Mouse (Mus musculus) intestine, embryonic 15.5 days (tissue): ENCODE results near the gene Mfap3. TPM values are rescaled to one million over a fixed set of nuclear protein-coding genes. Genes with fewer than 3 reads are reported as not detected.

Experiments
- ATAC-seq: fragments of 200-750 bp; cut with Nextera tagmentation; 2 replicates; pipeline ENCODE4 v1.8.0; 2017; ENCODE audit warnings: moderate TSS enrichment, moderate library complexity
- H3K27ac ChIP-seq: fragments of 300-500 bp; sonication (generic); 2 replicates; pipeline ENCODE4 v1.5.1; 2015; ENCODE audit warnings: mild to moderate bottlenecking, inconsistent platforms
- H3K27me3 ChIP-seq: fragments of 300-500 bp; sonication (generic); replicated peaks from 2 replicates; pipeline ENCODE4 v1.6.1; 2015; ENCODE audit warnings: inconsistent platforms
- H3K36me3 ChIP-seq: fragments of 300-500 bp; sonication (generic); 2 replicates; pipeline ENCODE4 v1.6.1; 2015; ENCODE audit warnings: inconsistent platforms
- H3K4me1 ChIP-seq: fragments of 300-500 bp; sonication (generic); replicated peaks from 2 replicates; pipeline ENCODE4 v1.6.1; 2015; ENCODE audit warnings: inconsistent platforms
- H3K4me2 ChIP-seq: fragments of 300-500 bp; sonication (generic); replicated peaks from 2 replicates; pipeline ENCODE4 v1.6.1; 2015; ENCODE audit warnings: mild to moderate bottlenecking, inconsistent platforms
- H3K4me3 ChIP-seq: fragments of 300-500 bp; sonication (generic); replicated peaks from 2 replicates; pipeline ENCODE4 v1.5.1; 2015; ENCODE audit warnings: inconsistent platforms
- H3K9ac ChIP-seq: fragments of 300-500 bp; sonication (generic); 2 replicates; pipeline ENCODE4 v1.6.1; 2015; ENCODE audit warnings: inconsistent platforms
- H3K9me3 ChIP-seq: fragments of 300-500 bp; sonication (generic); 2 replicates; pipeline ENCODE4 v1.6.1; 2016; ENCODE audit warnings: inconsistent platforms
- WGBS: fragments of 180-500 bp; shearing (Covaris S2); methylation state at CpG from one replicate; pipeline ENCODE4 v1.1.7; 2015; 5-methylcytosine and 5-hydroxymethylcytosine counted together
- polyA plus RNA-seq: library from polyadenylated mRNA; unstranded; fragments of >200 nt; fragmentation: Nextera tagmentation; extraction: Ambion mirVana; gene quantifications from 2 replicates; pipeline ENCODE4 v1.2.1, GENCODE M21; 2015

Mfap3 gene
- polyA plus RNA-seq, 1 experiment from 2014 or later = 39.5 TPM

GRCm38 (mm10) chr11:57568950-57569490 is 50.6 kb downstream of the Mfap3 start:
- no peak overlapping the region for H3K27ac ChIP-seq
- no peaks in the 10 kb centered on the region for H3K9me3 ChIP-seq
- no peaks in the 10 kb centered on the region for H3K27me3 ChIP-seq
- 83% methylated on average over 2 of the region's 2 CpGs for WGBS
- no peak overlapping the region for H3K9ac ChIP-seq
- H3K36me3 ChIP-seq = no peaks in the 10 kb centered on the region
- no peak for ATAC-seq
- H3K4me2 ChIP-seq = no peak overlapping the region
- 0 out of 2 replicates have a peak, but pooled peaks cover 3% of the 10 kb centered on the region for H3K4me1 ChIP-seq
- no peak overlapping the region for H3K4me3 ChIP-seq

- H3K27me3 ChIP-seq = no peaks in the 10 kb centered on the region
- no peak overlapping the region for H3K4me3 ChIP-seq
- WGBS = 90% methylated on average over 3 of the region's 3 CpGs
- H3K27ac ChIP-seq = no peak overlapping the region
- H3K36me3 ChIP-seq = no peaks in the 10 kb centered on the region
- no peak overlapping the region for H3K9ac ChIP-seq
- ATAC-seq = no peak
- H3K4me2 ChIP-seq = no peak overlapping the region
- H3K4me1 ChIP-seq = 0 out of 2 replicates have a peak, but pooled peaks cover 10% of the 10 kb centered on the region
- no peaks in the 10 kb centered on the region for H3K9me3 ChIP-seq
These were observed 52.6 kb downstream of the Mfap3 start for GRCm38 (mm10) chr11:57571035-57571434.

DNA sequence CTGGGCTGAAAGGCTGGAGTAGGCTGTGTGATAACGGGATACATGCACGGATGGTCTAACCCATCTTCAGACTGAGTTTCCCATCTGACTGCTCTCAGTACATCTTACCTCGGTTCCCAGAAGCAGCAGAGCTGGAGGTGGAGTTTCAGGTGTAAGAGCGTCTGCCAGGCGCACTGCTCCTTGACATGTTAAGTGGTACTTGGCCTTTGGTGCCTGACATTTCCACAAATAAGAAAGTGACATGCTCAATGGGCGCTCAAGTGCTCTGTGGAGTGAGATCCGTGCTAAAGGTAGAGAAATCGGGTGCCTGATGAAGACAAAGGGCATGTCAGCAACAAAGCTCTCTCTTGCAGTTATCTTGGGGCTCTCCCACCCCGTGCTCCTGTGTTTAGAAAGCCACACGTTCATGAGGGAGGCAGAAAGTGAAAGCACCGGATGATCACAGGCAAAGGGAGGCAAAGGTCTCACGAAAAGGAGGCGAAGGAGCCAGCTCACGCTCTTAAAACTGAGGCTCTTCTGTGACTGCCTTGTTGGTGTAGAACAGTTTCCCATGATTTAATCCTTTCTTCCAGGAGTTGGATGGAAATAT is 55.3 kb downstream of the Mfap3 start:
- H3K4me1 ChIP-seq = 0 out of 2 replicates have a peak, but pooled peaks cover 10% of the 10 kb centered on the region
- H3K9ac ChIP-seq = no peak overlapping the region
- no peak overlapping the region for H3K4me3 ChIP-seq
- no peak; the same call in 1 of the 2 replicates for ATAC-seq
- H3K36me3 ChIP-seq = no peaks in the 10 kb centered on the region
- H3K4me2 ChIP-seq = 0 out of 2 replicates have a peak overlapping the region, but pooled peaks have one; percentile 15
- no peaks in the 10 kb centered on the region for H3K27me3 ChIP-seq
- H3K27ac ChIP-seq = no peak overlapping the region
- 32% methylated on average over 14 of the region's 14 CpGs for WGBS
- no peaks in the 10 kb centered on the region for H3K9me3 ChIP-seq

DNA sequence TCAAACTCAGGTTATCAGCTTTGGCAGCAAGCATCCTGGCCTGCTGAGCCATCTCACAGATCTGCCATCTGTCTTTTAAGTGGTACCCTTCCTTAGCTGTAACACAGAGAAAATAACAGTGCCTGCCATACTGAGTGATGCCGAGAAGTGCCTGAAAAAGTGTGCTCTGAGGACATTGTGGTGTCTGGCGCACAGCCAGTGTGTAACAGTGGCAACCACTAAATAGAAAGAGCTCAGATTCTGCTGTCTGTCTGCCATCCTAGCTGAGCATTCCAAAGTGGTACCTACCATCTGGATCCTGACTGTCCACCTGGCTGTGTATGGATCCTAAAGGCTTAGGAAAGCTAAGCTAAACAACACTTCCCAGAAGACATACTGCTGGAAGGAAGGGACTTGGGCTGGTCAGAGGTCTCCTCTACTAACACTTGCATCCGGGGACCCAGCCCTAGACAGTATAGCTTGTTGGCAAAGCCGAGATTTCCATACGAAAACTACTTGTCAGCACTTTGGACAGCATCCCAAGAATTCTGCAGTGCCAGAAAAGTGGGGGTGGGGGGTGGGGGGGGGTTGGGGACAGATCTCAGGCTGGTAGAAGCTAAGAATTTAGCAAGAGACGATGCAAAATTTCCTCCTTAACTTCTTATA is 58.5 kb downstream of the Mfap3 start:
- WGBS = 69% methylated on average over 6 of the region's 6 CpGs
- Histone ChIP-seq H3K27ac (no peak overlapping the region), H3K36me3 (no peaks in the 10 kb centered on the region), H3K4me3 (no peak overlapping the region), H3K4me1 (0 out of 2 replicates have a peak, but pooled peaks cover 10% of the 10 kb centered on the region), H3K4me2 (no peak overlapping the region), H3K27me3 (no peaks in the 10 kb centered on the region), H3K9ac (no peak overlapping the region), H3K9me3 (no peaks in the 10 kb centered on the region)
- ATAC-seq = no peak

DNA sequence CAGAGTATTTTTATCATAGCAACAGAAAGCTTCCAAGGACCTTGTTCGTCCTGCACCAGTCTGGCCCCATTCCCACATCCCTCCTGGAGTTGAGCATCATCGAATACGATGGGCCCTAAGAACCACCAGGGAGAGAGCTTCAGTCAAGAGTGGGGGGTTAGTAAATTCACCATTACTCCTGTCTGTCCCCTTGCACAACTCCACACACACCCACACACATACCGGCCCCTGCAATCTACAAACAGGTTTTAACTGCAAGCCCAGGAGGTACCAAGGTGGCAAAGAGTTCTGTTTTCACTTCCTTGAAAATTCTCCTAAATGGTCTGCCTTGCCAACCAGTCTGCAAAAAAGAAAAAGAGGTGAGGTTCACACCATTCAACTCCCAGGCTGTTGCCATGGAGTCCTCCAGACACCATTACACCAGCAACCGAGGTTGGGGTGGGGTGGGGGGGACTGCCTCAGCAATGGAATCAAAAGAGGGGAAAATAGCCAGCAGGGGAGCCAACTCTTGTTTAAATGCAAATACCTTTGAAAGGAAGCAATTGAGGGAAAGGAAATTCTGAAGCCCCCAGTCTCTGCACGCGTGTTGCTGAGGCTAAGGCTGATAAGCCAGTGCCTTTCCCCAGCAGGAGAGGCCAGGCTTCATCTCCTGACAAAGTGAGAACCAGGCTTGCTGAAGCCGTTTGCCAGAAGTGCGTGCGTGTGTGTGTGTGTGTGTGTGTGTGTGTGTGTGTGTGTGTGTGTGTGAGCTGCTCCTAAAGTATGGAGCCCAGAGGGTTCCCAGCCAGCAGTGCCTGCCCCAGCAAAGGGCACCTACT is 64.6 kb downstream of the Mfap3 start:
- Histone ChIP-seq H3K4me1 (no peaks in the 10 kb centered on the region; the same call in 1 of the 2 replicates), H3K9me3 (no peaks in the 10 kb centered on the region), H3K27me3 (no peaks in the 10 kb centered on the region), H3K9ac (no peak overlapping the region), H3K36me3 (no peaks in the 10 kb centered on the region), H3K27ac (no peak overlapping the region), H3K4me3 (no peak overlapping the region), H3K4me2 (no peak overlapping the region)
- ATAC-seq = no peak
- 28% methylated on average over 10 of the region's 10 CpGs for WGBS

Other genes starting within 250 kb of the Mfap3 start
- gene Fam114a2, start within 50 bp of the Mfap3 start, polyA plus RNA-seq = 81.4 and 83.0 TPM in 2 replicates
- 19.3 and 20.3 TPM in 2 replicates for gene Galnt10, start 126.8 kb downstream of the Mfap3 start, polyA plus RNA-seq